Comparison of ENCODE assay signal across 15 mouse cellular contexts in genomic region chr6:103677072-103677471, GRCm38 (mm10).
A peak's percentile ranks its signal among the peaks of the same experiment; 100 is the strongest.
DNase-seq lines count a peak whose midpoint lies in the region; ATAC-seq and TF ChIP-seq lines count a peak whose summit lies in the region.
"Had no signal": no experiment of that assay in that cellular context is flagged by ENCODE, and none has a peak within 500 bp of the region (broad histone marks: within the 10 kb centered on the region; RNA-seq: fewer than 3 reads in every experiment).

No protein-coding gene starts in this region.

- no peak for DNase-seq in forebrain, embryonic 14.5 days (ENCODE audit: low spot score)
- DNase-seq in forebrain, postnatal 0 days, result no peak
- no peak for DNase-seq in forebrain, embryonic 10.5 days (ENCODE audit: extremely low spot score, low spot score)
- DNase-seq: adrenal gland, adult 2 months; adrenal gland, postnatal 10 days; adrenal gland, postnatal 25 days; cerebellum, adult 11 months; cerebellum, adult 18-20 months; cerebellum, adult 8-10 months; cerebellum, adult 9-11 months; cerebellum, postnatal 36 days had no signal

- WGBS in forebrain, embryonic 14.5 days, result 88% methylated on average over 1 of the region's 1 CpGs
- 77% methylated on average over 1 of the region's 1 CpGs for WGBS in forebrain, postnatal 0 days
- 81% methylated on average over 1 of the region's 1 CpGs for WGBS in forebrain, embryonic 16.5 days
- 91% methylated on average over 1 of the region's 1 CpGs for WGBS in forebrain, embryonic 10.5 days

- H3K27me3 ChIP-seq in forebrain, embryonic 14.5 days (replicated peaks; ENCODE audit: control insufficient read depth, insufficient read depth, low read length), result no peaks in the 10 kb centered on the region
- no peaks in the 10 kb centered on the region for H3K27me3 ChIP-seq in forebrain, postnatal 0 days (ENCODE audit: insufficient read depth, low read length)
- H3K27me3 ChIP-seq in forebrain, embryonic 16.5 days (replicated peaks; ENCODE audit: control insufficient read depth, insufficient read depth, low read length), result no peaks in the 10 kb centered on the region
- H3K27me3 ChIP-seq in forebrain, embryonic 10.5 days (ENCODE audit: poor library complexity, severe bottlenecking), result no peaks in the 10 kb centered on the region
- H3K27me3 ChIP-seq: embryonic facial prominence, embryonic 13.5 days; embryonic facial prominence, embryonic 15.5 days had no signal

- ATAC-seq in forebrain, embryonic 14.5 days, result 0 out of 2 replicates have a peak, but pooled peaks have one; percentile 52
- no peak for ATAC-seq in forebrain, postnatal 0 days
- no peak for ATAC-seq in forebrain, embryonic 16.5 days

- no peaks in the 10 kb centered on the region for H3K9me3 ChIP-seq in forebrain, embryonic 14.5 days (replicated peaks; ENCODE audit: control insufficient read depth, low read length)
- no peaks in the 10 kb centered on the region for H3K9me3 ChIP-seq in forebrain, postnatal 0 days (ENCODE audit: low read length)
- no peaks in the 10 kb centered on the region for H3K9me3 ChIP-seq in forebrain, embryonic 16.5 days (ENCODE audit: control insufficient read depth, low read length)
- H3K9me3 ChIP-seq in forebrain, embryonic 10.5 days, result no peaks in the 10 kb centered on the region
- H3K9me3 ChIP-seq: embryonic facial prominence, embryonic 13.5 days; embryonic facial prominence, embryonic 15.5 days had no signal

- peaks cover 8% of the 10 kb centered on the region for H3K4me1 ChIP-seq in forebrain, embryonic 14.5 days (ENCODE audit: control insufficient read depth, insufficient read depth, low read length)
- peaks cover 9% of the 10 kb centered on the region; the same call in 1 of the 2 replicates for H3K4me1 ChIP-seq in forebrain, postnatal 0 days (ENCODE audit: insufficient read depth)
- peaks cover 12% of the 10 kb centered on the region for H3K4me1 ChIP-seq in forebrain, embryonic 16.5 days (replicated peaks; ENCODE audit: control insufficient read depth, insufficient read depth, low read length)
- no peaks in the 10 kb centered on the region for H3K4me1 ChIP-seq in forebrain, embryonic 10.5 days
- H3K4me1 ChIP-seq: embryonic facial prominence, embryonic 13.5 days; embryonic facial prominence, embryonic 15.5 days had no signal

- no peaks in the 10 kb centered on the region for H3K36me3 ChIP-seq in forebrain, embryonic 14.5 days (ENCODE audit: control insufficient read depth, insufficient read depth, low read length)
- peaks cover 6% of the 10 kb centered on the region; the same call in 1 of the 2 replicates for H3K36me3 ChIP-seq in forebrain, postnatal 0 days (ENCODE audit: insufficient read depth)
- no peaks in the 10 kb centered on the region for H3K36me3 ChIP-seq in forebrain, embryonic 16.5 days (ENCODE audit: control insufficient read depth, insufficient read depth)
- H3K36me3 ChIP-seq in forebrain, embryonic 10.5 days (replicated peaks), result no peaks in the 10 kb centered on the region
- H3K36me3 ChIP-seq: embryonic facial prominence, embryonic 13.5 days; embryonic facial prominence, embryonic 15.5 days had no signal

- H3K9ac ChIP-seq in forebrain, embryonic 14.5 days (ENCODE audit: low read length), result no peak overlapping the region
- no peak overlapping the region for H3K9ac ChIP-seq in forebrain, postnatal 0 days
- H3K9ac ChIP-seq in forebrain, embryonic 16.5 days (replicated peaks; ENCODE audit: low read depth, low read length), result no peak overlapping the region
- H3K9ac ChIP-seq: embryonic facial prominence, embryonic 13.5 days; embryonic facial prominence, embryonic 15.5 days had no signal

- H3K4me3 ChIP-seq in forebrain, embryonic 14.5 days (ENCODE audit: low read depth, low read length), result no peak overlapping the region
- H3K4me3 ChIP-seq in forebrain, postnatal 0 days (ENCODE audit: low read depth, low read length), result no peak overlapping the region
- no peak overlapping the region for H3K4me3 ChIP-seq in forebrain, embryonic 16.5 days (replicated peaks; ENCODE audit: low read length)
- H3K4me3 ChIP-seq in forebrain, embryonic 10.5 days, result no peak overlapping the region
- H3K4me3 ChIP-seq: embryonic facial prominence, embryonic 13.5 days; embryonic facial prominence, embryonic 15.5 days; erythroblast, embryonic 14.5 days had no signal

- no peak for TF ChIP-seq CTCF in forebrain, postnatal 0 days (IDR thresholded peaks at IDR 0.05; ENCODE audit: low read depth)

- H3K27ac ChIP-seq in forebrain, embryonic 14.5 days (ENCODE audit: low read depth, low read length), result peak overlapping the region; percentile 50; the same call in 1 of the 2 replicates
- H3K27ac ChIP-seq in forebrain, postnatal 0 days (ENCODE audit: low read depth, low read length), result no peak overlapping the region
- H3K27ac ChIP-seq in forebrain, embryonic 16.5 days (ENCODE audit: low read length), result peak overlapping the region; percentile 63
- no peak overlapping the region for H3K27ac ChIP-seq in forebrain, embryonic 10.5 days
- H3K27ac ChIP-seq: embryonic facial prominence, embryonic 13.5 days; embryonic facial prominence, embryonic 15.5 days had no signal

- no peak overlapping the region for H3K4me2 ChIP-seq in forebrain, embryonic 14.5 days (ENCODE audit: low read length)
- no peak overlapping the region for H3K4me2 ChIP-seq in forebrain, postnatal 0 days (ENCODE audit: low read depth)
- no peak overlapping the region for H3K4me2 ChIP-seq in forebrain, embryonic 16.5 days (ENCODE audit: low read length)
- H3K4me2 ChIP-seq: embryonic facial prominence, embryonic 13.5 days; embryonic facial prominence, embryonic 15.5 days had no signal

Comparison
In these comparisons a context has a peak if more than half of its experiments do, and no peak if none do; other contexts are left out.
1. H3K27ac ChIP-seq: peak in forebrain, embryonic 14.5 days (single experiment) and forebrain, embryonic 16.5 days (single experiment); none in forebrain, postnatal 0 days (single experiment) and forebrain, embryonic 10.5 days (single experiment).